Mouse (Mus musculus) embryonic facial prominence, embryonic 12.5 days (tissue): Measurements from ENCODE around the gene Card6. TPM values are rescaled to one million over a fixed set of nuclear protein-coding genes. Genes with fewer than 3 reads are reported as not detected.
"Not testable (repeated sequence)": the region's sequence is repeated elsewhere in the genome, so short reads cannot be mapped to it uniquely, and the experiment has no call there.

ENCODE experiments used
- ATAC-seq: fragments of 200-750 bp; cut with Nextera tagmentation; 2 replicates; pipeline ENCODE4 v1.8.0; 2017; ENCODE audit not compliant: insufficient number of reproducible peaks, insufficient read depth, low FRiP score, low TSS enrichment
- H3K27ac ChIP-seq: fragments of 300-500 bp; sonication (generic); 2 replicates; pipeline ENCODE4 v1.5.1; 2016; ENCODE audit warnings: mild to moderate bottlenecking
- H3K27me3 ChIP-seq: fragments of 300-500 bp; sonication (generic); 2 replicates; pipeline ENCODE4 v1.6.1; 2016; ENCODE audit warnings: mild to moderate bottlenecking, moderate library complexity
- H3K36me3 ChIP-seq: fragments of 300-500 bp; sonication (generic); 2 replicates; pipeline ENCODE4 v1.6.1; 2016; ENCODE audit warnings: mild to moderate bottlenecking
- H3K4me1 ChIP-seq: fragments of 300-500 bp; sonication (generic); 2 replicates; pipeline ENCODE4 v1.6.1; 2016
- H3K4me2 ChIP-seq: fragments of 300-500 bp; sonication (generic); replicated peaks from 2 replicates; pipeline ENCODE4 v1.6.1; 2016; ENCODE audit warnings: mild to moderate bottlenecking, moderate library complexity
- H3K4me3 ChIP-seq: fragments of 300-500 bp; sonication (generic); 2 replicates; pipeline ENCODE4 v1.5.1; 2016; ENCODE audit warnings: mild to moderate bottlenecking
- H3K9ac ChIP-seq: fragments of 300-500 bp; sonication (generic); 2 replicates; pipeline ENCODE4 v1.6.1; 2016; ENCODE audit warnings: mild to moderate bottlenecking, moderate library complexity
- H3K9me3 ChIP-seq: fragments of 300-500 bp; sonication (generic); 2 replicates; pipeline ENCODE4 v1.6.1; 2016; ENCODE audit warnings: mild to moderate bottlenecking, moderate library complexity
- WGBS: fragments of 180-500 bp; shearing (Covaris S2); methylation state at CpG from one replicate; pipeline ENCODE4 v1.1.7; 2016; 5-methylcytosine and 5-hydroxymethylcytosine counted together
- polyA plus RNA-seq: library from polyadenylated mRNA; unstranded; fragments of >200 nt; fragmentation: Nextera tagmentation; extraction: Ambion mirVana; gene quantifications from 2 replicates; pipeline ENCODE4 v1.2.1, GENCODE M21; 2016

The Card6 gene
- polyA plus RNA-seq, 1 experiment from 2014 or later, result 1.0 TPM

- Histone ChIP-seq H3K27ac (no peak overlapping the region), H3K36me3 (no peaks in the 10 kb centered on the region), H3K4me3 (no peak overlapping the region), H3K9me3 (no peaks in the 10 kb centered on the region), H3K9ac (no peak overlapping the region), H3K4me1 (peaks cover 10% of the 10 kb centered on the region), H3K27me3 (no peaks in the 10 kb centered on the region), H3K4me2 (no peak overlapping the region)
- WGBS, result 72% methylated on average over 5 of the region's 5 CpGs
- ATAC-seq, result no peak
These were observed 34.4 kb upstream of the Card6 start for GRCm38 (mm10) chr15:5142714-5143113.

GRCm38 (mm10) chr15:5142047-5142446, 33.7 kb upstream of the Card6 start:
- peaks cover 10% of the 10 kb centered on the region for H3K4me1 ChIP-seq
- H3K36me3 ChIP-seq, result no peaks in the 10 kb centered on the region
- no peak for ATAC-seq
- H3K4me2 ChIP-seq, result no peak overlapping the region
- no peaks in the 10 kb centered on the region for H3K27me3 ChIP-seq
- no peaks in the 10 kb centered on the region for H3K9me3 ChIP-seq
- no peak overlapping the region for H3K4me3 ChIP-seq
- WGBS, result 63% methylated on average over 5 of the region's 5 CpGs
- no peak overlapping the region for H3K27ac ChIP-seq
- no peak overlapping the region for H3K9ac ChIP-seq

- Histone ChIP-seq H3K4me3 (no peak overlapping the region), H3K27me3 (no peaks in the 10 kb centered on the region), H3K4me2 (no peak overlapping the region), H3K36me3 (no peaks in the 10 kb centered on the region), H3K9me3 (no peaks in the 10 kb centered on the region), H3K4me1 (peaks cover 8% of the 10 kb centered on the region), H3K27ac (no peak overlapping the region), H3K9ac (no peak overlapping the region)
- no peak for ATAC-seq
These were observed 32.0 kb upstream of the Card6 start for GRCm38 (mm10) chr15:5140357-5140756.

- no peak for ATAC-seq
- Histone ChIP-seq H3K4me1 (peaks cover 3% of the 10 kb centered on the region), H3K36me3 (no peaks in the 10 kb centered on the region), H3K9ac (no peak overlapping the region), H3K27me3 (no peaks in the 10 kb centered on the region), H3K4me3 (no peak overlapping the region), H3K9me3 (no peaks in the 10 kb centered on the region), H3K4me2 (no peak overlapping the region), H3K27ac (no peak overlapping the region)
- WGBS, result 85% methylated on average over 7 of the region's 7 CpGs
These were observed 31.5 kb upstream of the Card6 start for GRCm38 (mm10) chr15:5139863-5140262.

- Histone ChIP-seq H3K4me2 (no peak overlapping the region), H3K27ac (no peak overlapping the region), H3K36me3 (no peaks in the 10 kb centered on the region), H3K27me3 (no peaks in the 10 kb centered on the region), H3K9me3 (no peaks in the 10 kb centered on the region), H3K4me3 (no peak overlapping the region), H3K9ac (no peak overlapping the region), H3K4me1 (no peaks in the 10 kb centered on the region; the same call in 1 of the 2 replicates)
- WGBS, result 81% methylated on average over 2 of the region's 2 CpGs
- no peak for ATAC-seq
These were observed 31.0 kb upstream of the Card6 start for GRCm38 (mm10) chr15:5139366-5139765.

- no peak overlapping the region for H3K4me2 ChIP-seq
- H3K36me3 ChIP-seq, result no peaks in the 10 kb centered on the region
- H3K4me3 ChIP-seq, result no peak overlapping the region
- 72% methylated on average over 9 of the region's 9 CpGs for WGBS
- H3K9me3 ChIP-seq, result no peaks in the 10 kb centered on the region
- H3K4me1 ChIP-seq, result no peaks in the 10 kb centered on the region; the same call in 1 of the 2 replicates
- H3K27me3 ChIP-seq, result no peaks in the 10 kb centered on the region
- H3K27ac ChIP-seq, result peak overlapping the region; percentile 30; the same call in 1 of the 2 replicates
- no peak overlapping the region for H3K9ac ChIP-seq
- ATAC-seq, result peak; percentile 55; the same call in 1 of the 2 replicates
These were observed 29.9 kb upstream of the Card6 start for GRCm38 (mm10) chr15:5138021-5138856.

GRCm38 (mm10) chr15:5134945-5135483, 26.7 kb upstream of the Card6 start:
- H3K9me3 ChIP-seq, result no peaks in the 10 kb centered on the region
- WGBS, result 75% methylated on average over 8 of the region's 8 CpGs
- H3K36me3 ChIP-seq, result no peaks in the 10 kb centered on the region
- no peaks in the 10 kb centered on the region; the same call in 1 of the 2 replicates for H3K4me1 ChIP-seq
- no peaks in the 10 kb centered on the region for H3K27me3 ChIP-seq
- no peak overlapping the region for H3K4me2 ChIP-seq
- H3K4me3 ChIP-seq, result no peak overlapping the region
- H3K9ac ChIP-seq, result no peak overlapping the region
- ATAC-seq, result no peak
- no peak overlapping the region for H3K27ac ChIP-seq

GRCm38 (mm10) chr15:5134179-5134578, 25.8 kb upstream of the Card6 start:
- H3K36me3 ChIP-seq, result no peaks in the 10 kb centered on the region
- no peak overlapping the region for H3K9ac ChIP-seq
- no peaks in the 10 kb centered on the region; the same call in 1 of the 2 replicates for H3K4me1 ChIP-seq
- no peak overlapping the region for H3K27ac ChIP-seq
- no peak overlapping the region for H3K4me2 ChIP-seq
- no peak for ATAC-seq
- no peaks in the 10 kb centered on the region for H3K9me3 ChIP-seq
- 78% methylated on average over 3 of the region's 3 CpGs for whole genome bisulfite sequencing
- no peak overlapping the region for H3K4me3 ChIP-seq
- H3K27me3 ChIP-seq, result no peaks in the 10 kb centered on the region

GRCm38 (mm10) chr15:5133301-5133700, 25.0 kb upstream of the Card6 start:
- Histone ChIP-seq H3K4me3 (no peak overlapping the region), H3K27ac (no peak overlapping the region), H3K4me2 (no peak overlapping the region), H3K9me3 (no peaks in the 10 kb centered on the region), H3K36me3 (no peaks in the 10 kb centered on the region), H3K4me1 (no peaks in the 10 kb centered on the region; the same call in 1 of the 2 replicates), H3K9ac (no peak overlapping the region), H3K27me3 (no peaks in the 10 kb centered on the region)
- ATAC-seq, result no peak
- WGBS, result 59% methylated on average over 3 of the region's 3 CpGs

- not testable (repeated sequence) for H3K27me3 ChIP-seq, H3K4me1 ChIP-seq, H3K36me3 ChIP-seq, H3K4me3 ChIP-seq, H3K4me2 ChIP-seq, H3K27ac ChIP-seq, ATAC-seq, H3K9ac ChIP-seq, H3K9me3 ChIP-seq
- WGBS, result 84% methylated on average over 14 of the region's 14 CpGs
These were observed 22.7 kb upstream of the Card6 start for GRCm38 (mm10) chr15:5130887-5131668.

- peaks cover 5% of the 10 kb centered on the region for H3K36me3 ChIP-seq
- ATAC-seq, result no peak
- no peak overlapping the region for H3K9ac ChIP-seq
- no peaks in the 10 kb centered on the region for H3K27me3 ChIP-seq
- H3K4me3 ChIP-seq, result no peak overlapping the region
- no peak overlapping the region for H3K27ac ChIP-seq
- no peak overlapping the region for H3K4me2 ChIP-seq
- 88% methylated on average over 12 of the region's 12 CpGs for WGBS
- H3K9me3 ChIP-seq, result no peaks in the 10 kb centered on the region
- no peaks in the 10 kb centered on the region for H3K4me1 ChIP-seq
These were observed 20.9 kb upstream of the Card6 start for GRCm38 (mm10) chr15:5129111-5129805.
